Mouse (Mus musculus) hindbrain, embryonic 11.5 days (tissue): Measurements from ENCODE around the gene Usp29. TPM values are rescaled to one million over a fixed set of nuclear protein-coding genes. Genes with fewer than 3 reads are reported as not detected.
A peak's percentile ranks its signal among the peaks of the same experiment; 100 is the strongest.

Experiments used
- ATAC-seq: fragments of 200-750 bp; cut with Nextera tagmentation; 2 replicates; pipeline ENCODE4 v1.8.0; 2017; ENCODE audit warnings: mild to moderate bottlenecking, moderate TSS enrichment, moderate library complexity; ENCODE audit not compliant: low FRiP score
- DNase-seq: peaks from one replicate; pipeline ENCODE4 v3.0.0-alpha.2; 2015; ENCODE audit warnings: low spot score
- H3K27ac ChIP-seq: fragments of 300-500 bp; sonication (generic); 2 replicates; pipeline ENCODE4 v1.5.1; 2014; ENCODE audit warnings: mild to moderate bottlenecking, low read depth, low read length
- H3K27me3 ChIP-seq: fragments of 300-500 bp; sonication (generic); 2 replicates; pipeline ENCODE4 v1.6.1; 2014; ENCODE audit warnings: mild to moderate bottlenecking, low read length, moderate library complexity, mixed read lengths; ENCODE audit not compliant: control insufficient read depth, insufficient read depth
- H3K36me3 ChIP-seq: fragments of 300-500 bp; sonication (generic); 2 replicates; pipeline ENCODE4 v1.6.1; 2014; ENCODE audit warnings: mild to moderate bottlenecking, low read length, moderate library complexity, mixed read lengths; ENCODE audit not compliant: control insufficient read depth, insufficient read depth
- H3K4me1 ChIP-seq: fragments of 300-500 bp; sonication (generic); replicated peaks from 2 replicates; pipeline ENCODE4 v1.6.1; 2014; ENCODE audit warnings: low read length, mixed read lengths; ENCODE audit not compliant: control insufficient read depth, insufficient read depth
- H3K4me2 ChIP-seq: fragments of 300-500 bp; sonication (generic); replicated peaks from 2 replicates; pipeline ENCODE4 v1.6.1; 2014; ENCODE audit warnings: mild to moderate bottlenecking, low read depth, low read length
- H3K4me3 ChIP-seq: fragments of 300-500 bp; sonication (generic); 2 replicates; pipeline ENCODE4 v1.5.1; 2014; ENCODE audit warnings: low read depth, low read length
- H3K9ac ChIP-seq: fragments of 300-500 bp; sonication (generic); 2 replicates; pipeline ENCODE4 v1.6.1; 2014; ENCODE audit warnings: low read depth, low read length
- H3K9me3 ChIP-seq: fragments of 300-500 bp; sonication (generic); 2 replicates; pipeline ENCODE4 v1.6.1; 2016; ENCODE audit warnings: low read length; ENCODE audit not compliant: control insufficient read depth
- WGBS: fragments of 180-500 bp; shearing (Covaris S2); extraction: QIAGEN DNeasy Blood & Tissue Kit; methylation state at CpG from one replicate; pipeline ENCODE4 v1.1.7; 2014; 5-methylcytosine and 5-hydroxymethylcytosine counted together
- polyA plus RNA-seq: library from polyadenylated mRNA; unstranded; fragments of >200 nt; fragmentation: Nextera tagmentation; extraction: Ambion mirVana; gene quantifications from 2 replicates; pipeline ENCODE4 v1.2.1, GENCODE M21; 2014

Usp29 gene
- polyA plus RNA-seq, 1 experiment from 2014 or later, result 15.1 TPM

DNA sequence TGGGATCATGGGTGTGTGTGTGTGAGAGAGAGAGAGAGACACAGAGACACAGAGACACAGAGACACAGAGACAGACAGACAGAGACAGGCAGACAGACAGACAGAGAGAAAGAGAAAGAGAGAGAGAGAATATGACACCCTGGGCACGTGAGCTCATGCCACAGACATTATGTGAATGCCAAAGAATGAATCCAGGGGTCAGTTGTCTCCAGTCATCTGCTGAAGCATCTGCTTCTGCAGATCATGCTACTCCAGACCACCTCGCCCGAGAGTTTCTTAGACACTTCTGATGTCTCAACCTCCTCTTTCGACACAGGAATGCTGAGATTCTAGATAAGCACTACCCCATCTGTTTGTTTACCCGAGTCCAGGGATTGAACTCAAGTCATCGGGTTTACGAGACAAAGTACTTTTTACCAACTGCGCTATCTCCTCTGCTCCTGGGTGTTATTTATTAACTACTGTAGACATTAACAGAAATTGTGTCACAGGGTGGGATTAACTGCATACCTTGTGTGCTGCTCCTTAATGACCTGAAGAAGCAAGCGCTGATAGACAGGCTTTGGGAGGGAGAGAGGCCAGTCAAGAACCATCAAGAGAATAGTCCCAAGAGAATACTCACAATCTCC, 107.7 kb downstream of the Usp29 start:
- H3K27me3 ChIP-seq, result no peaks in the 10 kb centered on the region
- H3K9ac ChIP-seq, result no peak overlapping the region
- H3K4me1 ChIP-seq, result 0 out of 2 replicates have a peak, but pooled peaks cover 2% of the 10 kb centered on the region
- H3K27ac ChIP-seq, result no peak overlapping the region
- H3K9me3 ChIP-seq, result no peaks in the 10 kb centered on the region
- H3K4me3 ChIP-seq, result no peak overlapping the region
- 79% methylated on average over 9 of the region's 9 CpGs for WGBS
- no peaks in the 10 kb centered on the region for H3K36me3 ChIP-seq
- ATAC-seq (no peak), DNase-seq (no peak)
- H3K4me2 ChIP-seq, result no peak overlapping the region

DNA sequence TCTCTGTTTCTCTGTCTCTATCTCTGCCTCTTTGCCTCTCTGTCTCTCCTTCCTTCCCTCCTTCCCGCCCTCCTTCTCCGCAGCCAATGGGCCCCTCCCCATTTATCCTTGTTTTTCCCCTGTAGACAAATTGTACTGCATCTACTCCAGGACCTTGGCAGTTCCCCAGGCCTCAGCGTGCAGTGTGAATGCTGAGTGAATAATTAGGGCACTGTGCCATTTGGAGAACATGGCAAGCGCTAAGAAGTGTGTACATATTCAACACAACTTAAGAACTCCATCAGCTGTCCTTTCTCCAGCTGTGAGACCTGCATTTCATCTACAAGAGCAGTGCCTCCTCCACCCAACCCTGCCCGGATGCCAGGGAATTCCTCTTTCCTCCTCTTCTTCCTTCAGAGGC, 110.5 kb downstream of the Usp29 start:
- Histone ChIP-seq H3K27me3 (no peaks in the 10 kb centered on the region), H3K9me3 (no peaks in the 10 kb centered on the region), H3K36me3 (no peaks in the 10 kb centered on the region), H3K9ac (no peak overlapping the region), H3K4me3 (no peak overlapping the region), H3K4me2 (no peak overlapping the region), H3K4me1 (no peaks in the 10 kb centered on the region), H3K27ac (no peak overlapping the region)
- ATAC-seq (no peak), DNase-seq (no peak)
- WGBS, result 87% methylated on average over 5 of the region's 5 CpGs

GRCm38 (mm10) chr7:6849495-6849894, 119.1 kb downstream of the Usp29 start:
- Histone ChIP-seq H3K4me3 (no peak overlapping the region), H3K36me3 (no peaks in the 10 kb centered on the region), H3K27ac (no peak overlapping the region), H3K9ac (no peak overlapping the region), H3K27me3 (no peaks in the 10 kb centered on the region), H3K4me1 (0 out of 2 replicates have a peak, but pooled peaks cover 2% of the 10 kb centered on the region), H3K9me3 (no peaks in the 10 kb centered on the region), H3K4me2 (no peak overlapping the region)
- ATAC-seq, result no peak
- 76% methylated on average over 3 of the region's 3 CpGs for WGBS
- DNase-seq, result no peak

DNA sequence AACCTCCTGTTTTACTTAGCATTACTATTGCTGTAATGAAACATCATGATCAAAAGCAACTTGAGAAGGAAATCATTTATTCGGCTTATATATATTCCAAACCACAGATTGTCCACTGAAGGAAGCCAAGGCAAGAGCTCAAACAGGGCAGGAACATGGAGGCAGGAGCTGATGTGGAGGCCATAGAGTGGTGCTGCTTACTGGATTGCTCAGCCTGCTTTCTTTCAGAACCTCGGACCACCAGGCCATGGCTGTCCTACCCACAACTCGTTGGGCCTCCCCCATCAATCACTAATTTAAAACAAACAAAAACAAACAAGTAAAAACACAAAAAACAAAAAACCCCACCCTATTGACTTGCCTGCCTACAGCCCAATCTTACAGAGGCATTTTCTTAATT, 119.9 kb downstream of the Usp29 start:
- Histone ChIP-seq H3K27me3 (no peaks in the 10 kb centered on the region), H3K4me2 (no peak overlapping the region), H3K4me3 (no peak overlapping the region), H3K36me3 (no peaks in the 10 kb centered on the region), H3K27ac (no peak overlapping the region), H3K9ac (no peak overlapping the region), H3K9me3 (no peaks in the 10 kb centered on the region), H3K4me1 (0 out of 2 replicates have a peak, but pooled peaks cover 2% of the 10 kb centered on the region)
- ATAC-seq, result no peak
- WGBS, result 83% methylated on average over 3 of the region's 3 CpGs
- no peak for DNase-seq

GRCm38 (mm10) chr7:6851256-6851655, 120.9 kb downstream of the Usp29 start:
- no peak overlapping the region for H3K4me2 ChIP-seq
- H3K9me3 ChIP-seq, result no peaks in the 10 kb centered on the region
- H3K4me3 ChIP-seq, result no peak overlapping the region
- no peaks in the 10 kb centered on the region for H3K36me3 ChIP-seq
- H3K27me3 ChIP-seq, result no peaks in the 10 kb centered on the region
- H3K27ac ChIP-seq, result peak overlapping the region; percentile 36; the same call in 1 of the 2 replicates
- 81% methylated on average over 6 of the region's 6 CpGs for WGBS
- H3K9ac ChIP-seq, result no peak overlapping the region
- DNase-seq, result no peak
- ATAC-seq, result 0 out of 2 replicates have a peak, but pooled peaks have one; percentile 6
- H3K4me1 ChIP-seq, result 0 out of 2 replicates have a peak, but pooled peaks cover 2% of the 10 kb centered on the region

DNA sequence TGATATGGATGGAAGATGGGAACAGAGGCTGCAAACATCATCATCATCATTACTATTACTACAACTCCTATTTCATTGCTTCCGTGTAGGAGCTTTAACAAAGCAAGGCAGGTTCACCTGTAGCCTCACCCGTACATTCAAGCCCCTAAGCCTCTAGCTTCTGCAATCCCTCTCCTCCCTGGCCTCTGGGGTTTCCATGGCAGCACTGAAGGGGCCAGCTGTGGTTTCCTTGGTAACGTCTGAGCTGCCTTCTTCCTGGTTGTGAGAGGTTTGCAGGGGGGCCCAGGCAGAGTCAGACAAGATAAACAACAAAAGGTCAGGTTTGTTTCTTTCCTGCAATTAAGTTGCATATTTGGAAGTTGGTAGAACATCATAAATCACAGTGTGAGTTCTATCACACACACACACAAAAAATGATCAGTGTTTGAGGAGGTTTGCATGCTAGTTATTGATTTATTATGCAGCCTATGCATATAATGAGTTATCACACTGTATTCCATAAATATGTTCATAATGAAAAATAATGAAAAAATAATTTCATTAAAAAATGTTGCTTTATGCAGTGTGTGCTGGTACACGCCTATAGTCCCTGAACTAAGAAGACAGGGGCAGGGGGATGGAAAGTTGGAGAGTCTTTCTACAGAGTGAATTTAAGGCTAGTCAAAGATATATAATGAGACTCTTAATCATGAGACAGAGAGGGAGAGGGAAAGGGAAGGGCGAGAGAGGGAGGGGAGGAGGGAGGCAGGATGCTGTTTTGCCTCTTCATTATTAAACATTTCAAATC, 121.5 kb downstream of the Usp29 start:
- no peak overlapping the region for H3K4me2 ChIP-seq
- WGBS, result 40% methylated on average over 5 of the region's 5 CpGs
- no peak overlapping the region for H3K9ac ChIP-seq
- no peaks in the 10 kb centered on the region for H3K36me3 ChIP-seq
- H3K27ac ChIP-seq, result peak overlapping the region; percentile 36; the same call in 1 of the 2 replicates
- no peaks in the 10 kb centered on the region for H3K9me3 ChIP-seq
- peak; percentile 71 for DNase-seq
- H3K27me3 ChIP-seq, result no peaks in the 10 kb centered on the region
- ATAC-seq, result peak; percentile 89
- H3K4me3 ChIP-seq, result no peak overlapping the region
- 0 out of 2 replicates have a peak, but pooled peaks cover 2% of the 10 kb centered on the region for H3K4me1 ChIP-seq

DNA sequence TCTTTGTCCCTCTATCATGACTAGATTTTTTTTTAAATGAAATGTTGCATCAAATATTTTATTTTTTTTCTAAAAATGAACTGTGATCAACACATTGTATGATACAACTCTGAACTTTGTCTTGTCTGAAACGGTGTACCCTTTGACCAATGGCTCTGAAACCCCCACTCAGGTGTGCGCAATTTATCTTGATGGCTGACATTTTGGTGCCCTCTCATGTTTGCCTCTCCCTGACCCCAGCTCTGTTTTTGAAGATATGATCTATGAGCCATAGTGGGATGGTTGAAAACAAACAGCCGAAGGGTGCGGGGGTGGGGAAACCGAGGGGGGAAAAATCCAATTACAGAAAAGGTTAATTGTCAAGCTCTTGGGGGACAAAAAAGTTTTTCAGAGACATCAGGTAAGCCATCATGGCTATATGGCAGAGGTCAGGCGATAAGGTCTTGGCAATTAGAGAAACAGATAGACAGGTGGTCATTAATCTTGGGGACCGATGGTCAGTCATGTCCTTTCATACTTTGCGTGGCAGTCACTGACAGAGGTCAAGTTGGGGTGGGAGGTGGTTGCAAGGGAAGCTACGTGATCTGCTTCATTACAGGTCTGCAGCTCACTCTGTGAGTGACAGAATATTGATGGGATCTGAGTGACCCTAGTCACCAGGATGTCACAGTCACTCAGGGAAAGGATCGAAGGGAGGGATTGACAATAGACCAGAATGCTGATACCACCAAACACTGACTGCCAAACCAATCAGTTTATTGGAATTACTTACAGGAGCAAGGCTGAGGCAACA, 125.4 kb downstream of the Usp29 start:
- Histone ChIP-seq H3K4me2 (no peak overlapping the region), H3K9ac (no peak overlapping the region), H3K36me3 (no peaks in the 10 kb centered on the region), H3K27me3 (no peaks in the 10 kb centered on the region), H3K27ac (no peak overlapping the region), H3K9me3 (no peaks in the 10 kb centered on the region), H3K4me1 (peaks cover 5% of the 10 kb centered on the region; the same call in 1 of the 2 replicates), H3K4me3 (no peak overlapping the region)
- peak; percentile 48; the same call in 1 of the 2 replicates for ATAC-seq
- no peak for DNase-seq
- 67% methylated on average over 10 of the region's 10 CpGs for WGBS

DNA sequence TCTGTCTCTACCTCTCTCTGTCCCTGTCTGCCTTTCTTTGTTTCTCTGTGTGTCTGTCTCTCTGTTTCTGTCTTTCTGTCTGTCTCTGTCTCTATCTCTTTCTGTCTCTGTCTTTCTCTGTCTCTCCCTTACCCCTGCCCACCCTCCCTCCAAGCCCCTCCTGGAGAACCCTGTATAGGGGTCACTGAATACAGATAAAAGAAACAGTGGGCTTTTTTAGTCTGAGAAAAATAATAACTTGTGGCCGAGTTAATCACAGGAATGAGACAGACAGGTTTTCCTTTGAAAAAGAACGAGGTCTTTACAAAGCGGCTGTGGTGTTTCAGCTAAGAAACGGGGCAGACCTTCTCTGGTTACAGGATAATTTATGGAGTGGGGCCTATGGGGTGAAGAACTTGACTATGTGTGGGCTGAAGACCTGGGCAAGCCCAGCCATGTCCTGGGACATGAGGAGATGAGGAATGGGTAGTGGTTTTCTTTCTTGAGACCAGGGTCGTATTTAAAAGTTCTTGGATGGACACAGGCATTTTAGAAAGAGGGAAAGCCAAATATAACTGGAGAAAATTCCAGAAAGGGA, 128.4 kb downstream of the Usp29 start:
- Histone ChIP-seq H3K4me2 (no peak overlapping the region), H3K27me3 (no peaks in the 10 kb centered on the region), H3K27ac (no peak overlapping the region), H3K9ac (no peak overlapping the region), H3K36me3 (no peaks in the 10 kb centered on the region), H3K4me3 (no peak overlapping the region), H3K4me1 (peaks cover 2% of the 10 kb centered on the region; the same call in 1 of the 2 replicates), H3K9me3 (no peaks in the 10 kb centered on the region)
- 24% methylated on average over 5 of the region's 5 CpGs for WGBS
- ATAC-seq (no peak), DNase-seq (no peak)
